Mouse (Mus musculus): ENCODE measurements around the gene Slc26a3. TPM values are rescaled to one million over a fixed set of nuclear protein-coding genes. Genes with fewer than 3 reads are reported as not detected.

The Slc26a3 gene
- total and polyA plus RNA-seq, 2 experiments from 2014 or later = 0.72 to 1.9 TPM

DNA sequence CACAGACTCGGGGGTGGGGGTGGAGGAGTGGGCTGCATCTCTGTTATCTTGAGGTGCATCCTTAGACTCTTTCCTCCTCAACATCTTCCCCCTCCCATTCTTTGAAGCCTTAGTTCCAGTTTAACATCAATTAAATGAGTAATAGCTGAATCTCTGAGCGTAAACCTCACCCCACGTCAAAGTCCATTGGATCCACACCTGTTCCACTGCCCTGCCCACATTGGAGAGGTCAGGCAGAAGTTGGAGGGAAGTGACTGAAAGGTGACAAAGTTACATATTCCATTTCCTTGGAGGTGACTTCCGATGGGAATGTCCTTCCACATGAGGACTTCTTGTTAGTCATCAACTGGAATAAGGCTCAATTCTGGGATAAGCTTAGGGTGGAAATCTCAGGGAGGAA, 7.0 kb downstream of the Slc26a3 start:
- ATAC-seq (ENCODE audit: insufficient read depth, low read depth) = no peak
- no peak for DNase-seq (ENCODE audit: low spot score)
- Histone ChIP-seq H3K9me3 (replicated peaks; ENCODE audit: control insufficient read depth, low read length) (no peaks in the 10 kb centered on the region), H3K4me3 (ENCODE audit: low read depth, low read length) (no peak overlapping the region), H3K4me2 (ENCODE audit: low read depth, low read length) (no peak overlapping the region), H3K4me1 (ENCODE audit: control insufficient read depth, insufficient read depth) (no peaks in the 10 kb centered on the region), H3K27me3 (ENCODE audit: control insufficient read depth, insufficient read depth, low read length) (no peaks in the 10 kb centered on the region), H3K9ac (replicated peaks; ENCODE audit: low read depth, low read length) (no peak overlapping the region), H3K27ac (ENCODE audit: low read depth) (no peak overlapping the region), H3K36me3 (replicated peaks; ENCODE audit: control insufficient read depth, insufficient read depth, low read length) (no peaks in the 10 kb centered on the region)
- no peak for TF ChIP-seq CTCF (IDR thresholded peaks at IDR 0.05; ENCODE audit: low read depth)
- TF ChIP-seq EP300 (IDR thresholded peaks at IDR 0.05; ENCODE audit: low read depth) = no peak
- 82% methylated on average over 4 of the region's 4 CpGs for WGBS

GRCm38 (mm10) chr12:31400821-31401220, 10.2 kb downstream of the Slc26a3 start:
- no peak overlapping the region for H3K4me2 ChIP-seq (ENCODE audit: low read depth, low read length)
- no peak overlapping the region for H3K9ac ChIP-seq (replicated peaks; ENCODE audit: low read depth, low read length)
- ATAC-seq (ENCODE audit: insufficient read depth, low read depth) (no peak), DNase-seq (ENCODE audit: low spot score) (no peak)
- no peaks in the 10 kb centered on the region for H3K9me3 ChIP-seq (replicated peaks; ENCODE audit: control insufficient read depth, low read length)
- H3K36me3 ChIP-seq (replicated peaks; ENCODE audit: control insufficient read depth, insufficient read depth, low read length) = no peaks in the 10 kb centered on the region
- H3K4me1 ChIP-seq (ENCODE audit: control insufficient read depth, insufficient read depth) = no peaks in the 10 kb centered on the region
- 86% methylated on average over 1 of the region's 1 CpGs for WGBS
- no peaks in the 10 kb centered on the region for H3K27me3 ChIP-seq (ENCODE audit: control insufficient read depth, insufficient read depth, low read length)
- H3K4me3 ChIP-seq (ENCODE audit: low read depth, low read length) = no peak overlapping the region
- H3K27ac ChIP-seq (ENCODE audit: low read depth) = no peak overlapping the region
- TF ChIP-seq EP300 (IDR thresholded peaks at IDR 0.05; ENCODE audit: low read depth) (no peak), CTCF (IDR thresholded peaks at IDR 0.05; ENCODE audit: low read depth) (no peak)

- H3K4me2 ChIP-seq (ENCODE audit: low read depth, low read length) = no peak overlapping the region
- H3K4me3 ChIP-seq (ENCODE audit: low read depth, low read length) = no peak overlapping the region
- no peak for DNase-seq (ENCODE audit: low spot score)
- no peaks in the 10 kb centered on the region for H3K27me3 ChIP-seq (ENCODE audit: control insufficient read depth, insufficient read depth, low read length)
- no peaks in the 10 kb centered on the region for H3K9me3 ChIP-seq (replicated peaks; ENCODE audit: control insufficient read depth, low read length)
- H3K36me3 ChIP-seq (replicated peaks; ENCODE audit: control insufficient read depth, insufficient read depth, low read length) = no peaks in the 10 kb centered on the region
- no peaks in the 10 kb centered on the region for H3K4me1 ChIP-seq (ENCODE audit: control insufficient read depth, insufficient read depth)
- ATAC-seq (ENCODE audit: insufficient read depth, low read depth) = no peak
- TF ChIP-seq CTCF (IDR thresholded peaks at IDR 0.05; ENCODE audit: low read depth) (no peak), EP300 (IDR thresholded peaks at IDR 0.05; ENCODE audit: low read depth) (no peak)
- H3K9ac ChIP-seq (replicated peaks; ENCODE audit: low read depth, low read length) = no peak overlapping the region
- 80% methylated on average over 6 of the region's 6 CpGs for WGBS
- H3K27ac ChIP-seq (ENCODE audit: low read depth) = no peak overlapping the region
Measured at GRCm38 (mm10) chr12:31401930-31402329, 11.3 kb downstream of the Slc26a3 start.

GRCm38 (mm10) chr12:31404575-31405240, 14.0 kb downstream of the Slc26a3 start:
- H3K27ac ChIP-seq (ENCODE audit: low read depth) = no peak overlapping the region
- ATAC-seq (ENCODE audit: insufficient read depth, low read depth) (no peak), DNase-seq (ENCODE audit: low spot score) (no peak)
- H3K9me3 ChIP-seq (replicated peaks; ENCODE audit: control insufficient read depth, low read length) = no peaks in the 10 kb centered on the region
- H3K36me3 ChIP-seq (replicated peaks; ENCODE audit: control insufficient read depth, insufficient read depth, low read length) = no peaks in the 10 kb centered on the region
- H3K27me3 ChIP-seq (ENCODE audit: control insufficient read depth, insufficient read depth, low read length) = no peaks in the 10 kb centered on the region
- TF ChIP-seq CTCF (IDR thresholded peaks at IDR 0.05; ENCODE audit: low read depth) (no peak), EP300 (IDR thresholded peaks at IDR 0.05; ENCODE audit: low read depth) (no peak)
- H3K4me3 ChIP-seq (ENCODE audit: low read depth, low read length) = no peak overlapping the region
- no peak overlapping the region for H3K9ac ChIP-seq (replicated peaks; ENCODE audit: low read depth, low read length)
- 62% methylated on average over 5 of the region's 5 CpGs for WGBS
- no peaks in the 10 kb centered on the region for H3K4me1 ChIP-seq (ENCODE audit: control insufficient read depth, insufficient read depth)
- no peak overlapping the region for H3K4me2 ChIP-seq (ENCODE audit: low read depth, low read length)

DNA sequence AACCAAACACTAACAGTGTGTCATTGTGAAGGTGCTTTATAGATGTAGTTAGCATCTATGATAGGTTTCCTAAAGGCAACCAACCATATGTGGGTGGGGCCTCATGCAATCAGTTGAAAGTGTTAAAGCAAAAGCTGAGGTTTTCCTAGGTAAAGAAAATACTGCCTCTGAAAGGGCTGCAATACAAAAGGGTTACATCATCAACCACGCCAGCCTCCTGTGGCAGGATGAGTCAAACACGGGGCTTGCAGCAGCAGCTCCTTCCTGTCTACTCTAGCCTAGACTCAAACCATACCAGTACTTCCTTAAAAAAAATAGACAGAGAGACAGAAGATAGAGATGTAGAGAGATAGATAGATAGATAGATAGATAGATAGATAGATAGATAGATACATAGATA, 25.3 kb downstream of the Slc26a3 start:
- TF ChIP-seq EP300 (IDR thresholded peaks at IDR 0.05; ENCODE audit: low read depth) (no peak), CTCF (IDR thresholded peaks at IDR 0.05; ENCODE audit: low read depth) (no peak)
- no peaks in the 10 kb centered on the region for H3K27me3 ChIP-seq (ENCODE audit: control insufficient read depth, insufficient read depth, low read length)
- no peak overlapping the region for H3K4me2 ChIP-seq (ENCODE audit: low read depth, low read length)
- H3K9me3 ChIP-seq (replicated peaks; ENCODE audit: control insufficient read depth, low read length) = no peaks in the 10 kb centered on the region
- ATAC-seq (ENCODE audit: insufficient read depth, low read depth) (no peak), DNase-seq (ENCODE audit: low spot score) (no peak)
- no peak overlapping the region for H3K4me3 ChIP-seq (ENCODE audit: low read depth, low read length)
- no peaks in the 10 kb centered on the region for H3K4me1 ChIP-seq (ENCODE audit: control insufficient read depth, insufficient read depth)
- no peaks in the 10 kb centered on the region for H3K36me3 ChIP-seq (replicated peaks; ENCODE audit: control insufficient read depth, insufficient read depth, low read length)
- WGBS = 43% methylated on average over 2 of the region's 2 CpGs
- H3K9ac ChIP-seq (replicated peaks; ENCODE audit: low read depth, low read length) = no peak overlapping the region
- no peak overlapping the region for H3K27ac ChIP-seq (ENCODE audit: low read depth)
